Mouse (Mus musculus) kidney, embryonic 15.5 days (tissue): ENCODE data around the gene Eipr1. TPM values are rescaled to one million over a fixed set of nuclear protein-coding genes. Genes with fewer than 3 reads are reported as not detected.
A peak's percentile ranks its signal among the peaks of the same experiment; 100 is the strongest.

ENCODE experiments used
- ATAC-seq: fragments of 200-750 bp; cut with Nextera tagmentation; replicated peaks from 2 replicates; pipeline ENCODE4 v1.8.0; 2017; ENCODE audit warnings: moderate TSS enrichment; ENCODE audit not compliant: low FRiP score
- H3K27ac ChIP-seq: fragments of 300-500 bp; sonication (generic); 2 replicates; pipeline ENCODE4 v1.5.1; 2015; ENCODE audit warnings: mild to moderate bottlenecking, inconsistent platforms
- H3K27me3 ChIP-seq: fragments of 300-500 bp; sonication (generic); 2 replicates; pipeline ENCODE4 v1.6.1; 2015; ENCODE audit warnings: inconsistent platforms
- H3K36me3 ChIP-seq: fragments of 300-500 bp; sonication (generic); 2 replicates; pipeline ENCODE4 v1.6.1; 2015; ENCODE audit warnings: inconsistent platforms
- H3K4me1 ChIP-seq: fragments of 300-500 bp; sonication (generic); 2 replicates; pipeline ENCODE4 v1.6.1; 2015; ENCODE audit warnings: inconsistent platforms
- H3K4me2 ChIP-seq: fragments of 300-500 bp; sonication (generic); 2 replicates; pipeline ENCODE4 v1.6.1; 2015; ENCODE audit warnings: moderate library complexity, mild to moderate bottlenecking, inconsistent platforms
- H3K4me3 ChIP-seq: fragments of 300-500 bp; sonication (generic); replicated peaks from 2 replicates; pipeline ENCODE4 v1.5.1; 2015; ENCODE audit warnings: mild to moderate bottlenecking, inconsistent platforms
- H3K9ac ChIP-seq: fragments of 300-500 bp; sonication (generic); 2 replicates; pipeline ENCODE4 v1.6.1; 2015; ENCODE audit warnings: mild to moderate bottlenecking, inconsistent platforms
- H3K9me3 ChIP-seq: fragments of 300-500 bp; sonication (generic); replicated peaks from 2 replicates; pipeline ENCODE4 v1.6.1; 2016; ENCODE audit warnings: inconsistent platforms
- WGBS: fragments of 180-500 bp; shearing (Covaris S2); methylation state at CpG from one replicate; pipeline ENCODE4 v1.1.7; 2015; ENCODE audit warnings: mixed read lengths; 5-methylcytosine and 5-hydroxymethylcytosine counted together
- polyA plus RNA-seq: library from polyadenylated mRNA; unstranded; fragments of >200 nt; fragmentation: Nextera tagmentation; extraction: Ambion mirVana; gene quantifications from 2 replicates; pipeline ENCODE4 v1.2.1, GENCODE M21; 2015

Eipr1 gene
- polyA plus RNA-seq, 1 experiment from 2014 or later: 36.6 TPM

DNA sequence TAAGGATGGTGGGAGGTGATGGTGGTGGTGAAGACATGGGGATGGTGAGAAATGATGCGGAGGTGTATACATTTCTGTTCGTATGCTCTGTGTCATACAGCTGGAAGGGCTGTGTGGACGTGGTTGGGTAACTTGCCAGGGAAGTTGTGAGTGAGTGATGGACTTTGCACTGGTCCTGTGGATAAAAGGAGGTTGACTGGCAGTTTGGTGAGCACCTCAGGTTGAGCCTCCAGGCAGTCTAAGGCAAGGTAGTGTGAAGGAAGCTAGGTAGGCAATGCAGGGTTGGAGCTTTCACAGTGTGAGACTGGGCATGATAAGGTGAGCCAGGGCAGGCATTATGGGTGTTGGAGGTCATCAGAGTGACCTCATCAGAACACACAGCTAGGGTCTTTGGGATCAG lies 31.0 kb downstream of the Eipr1 start:
- Histone ChIP-seq H3K4me2 (no peak overlapping the region), H3K4me1 (peaks cover 54% of the 10 kb centered on the region), H3K36me3 (no peaks in the 10 kb centered on the region), H3K9ac (no peak overlapping the region), H3K27me3 (no peaks in the 10 kb centered on the region), H3K9me3 (no peaks in the 10 kb centered on the region), H3K27ac (0 out of 2 replicates have a peak overlapping the region, but pooled peaks have one; percentile 86), H3K4me3 (no peak overlapping the region)
- ATAC-seq: no peak
- WGBS: 87% methylated on average over 3 of the region's 3 CpGs

DNA sequence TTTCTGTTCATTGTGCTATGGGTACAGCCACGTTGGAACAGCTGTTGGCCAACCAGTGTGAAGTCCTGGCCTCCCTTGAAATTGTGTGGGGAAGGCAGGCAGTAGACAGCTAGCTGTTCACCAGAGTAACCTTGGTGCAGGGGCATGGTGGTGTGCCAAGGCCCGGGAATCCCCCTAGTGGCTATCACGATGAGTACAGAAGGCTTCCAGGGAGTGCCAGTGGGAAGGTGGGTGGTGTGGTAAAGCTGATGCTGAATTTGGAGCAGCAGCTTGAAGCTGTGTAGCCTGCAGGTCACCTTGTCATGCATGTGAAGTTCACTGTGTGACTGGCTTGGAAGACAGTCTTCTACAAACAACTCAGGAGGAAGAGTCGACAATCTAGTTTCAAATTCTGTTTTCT lies 32.8 kb downstream of the Eipr1 start:
- 11% methylated on average over 4 of the region's 4 CpGs for WGBS
- H3K27me3 ChIP-seq: no peaks in the 10 kb centered on the region
- no peaks in the 10 kb centered on the region for H3K36me3 ChIP-seq
- H3K9me3 ChIP-seq: no peaks in the 10 kb centered on the region
- 0 out of 2 replicates have a peak overlapping the region, but pooled peaks have one; percentile 2 for H3K4me2 ChIP-seq
- H3K4me3 ChIP-seq: no peak overlapping the region
- H3K9ac ChIP-seq: no peak overlapping the region
- ATAC-seq: peak; percentile 47
- H3K4me1 ChIP-seq: peaks cover 59% of the 10 kb centered on the region
- H3K27ac ChIP-seq: peak overlapping the region; percentile 86

DNA sequence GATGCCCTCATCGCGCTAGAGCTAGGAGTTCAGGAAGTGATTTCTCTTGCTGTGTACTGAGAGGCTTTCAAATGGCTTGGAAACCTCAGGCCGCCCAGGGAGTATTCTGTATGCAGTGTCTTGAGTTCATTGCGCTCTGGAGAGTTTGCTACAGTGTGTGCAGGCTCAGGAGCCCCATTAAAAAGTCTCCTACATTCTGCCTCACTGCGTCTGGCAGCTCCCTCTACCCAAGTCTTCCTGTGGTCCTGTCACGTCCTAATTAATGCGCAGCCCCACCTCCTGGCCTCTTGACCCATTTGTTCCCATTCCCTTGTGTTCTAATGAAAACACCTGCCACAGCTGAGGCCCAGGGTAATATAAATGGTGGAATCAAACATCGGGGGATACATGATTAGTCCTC lies 33.3 kb downstream of the Eipr1 start:
- Histone ChIP-seq H3K9me3 (no peaks in the 10 kb centered on the region), H3K4me3 (no peak overlapping the region), H3K27me3 (no peaks in the 10 kb centered on the region), H3K36me3 (no peaks in the 10 kb centered on the region), H3K27ac (peak overlapping the region; percentile 86), H3K9ac (no peak overlapping the region), H3K4me1 (peaks cover 60% of the 10 kb centered on the region), H3K4me2 (0 out of 2 replicates have a peak overlapping the region, but pooled peaks have one; percentile 2)
- WGBS: 18% methylated on average over 8 of the region's 8 CpGs
- peak; percentile 91 for ATAC-seq

DNA sequence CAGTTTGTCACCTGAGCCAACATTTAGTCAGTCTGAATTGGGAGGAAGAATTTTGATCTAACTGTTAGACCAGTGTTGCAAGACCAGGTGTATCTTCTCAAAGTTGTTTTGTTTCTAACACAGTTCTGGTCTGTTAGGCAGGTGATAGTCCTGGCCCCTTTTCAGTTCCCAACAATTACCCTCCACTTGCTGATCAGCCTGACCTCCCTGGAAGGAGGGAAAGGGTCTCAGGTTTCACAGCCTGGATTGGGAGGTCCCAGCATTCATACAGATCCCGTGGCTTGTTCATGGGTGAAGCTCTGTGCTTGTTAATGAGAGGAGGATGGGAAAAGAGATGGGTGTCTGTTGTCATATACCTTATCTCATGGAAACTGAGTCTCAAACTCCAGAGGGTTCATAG lies 33.7 kb downstream of the Eipr1 start:
- WGBS: 4% methylated on average over 1 of the region's 1 CpGs
- peaks cover 64% of the 10 kb centered on the region for H3K4me1 ChIP-seq
- H3K36me3 ChIP-seq: no peaks in the 10 kb centered on the region
- H3K9ac ChIP-seq: no peak overlapping the region
- no peaks in the 10 kb centered on the region for H3K9me3 ChIP-seq
- peak overlapping the region; percentile 86 for H3K27ac ChIP-seq
- H3K27me3 ChIP-seq: no peaks in the 10 kb centered on the region
- no peak overlapping the region for H3K4me3 ChIP-seq
- H3K4me2 ChIP-seq: 0 out of 2 replicates have a peak overlapping the region, but pooled peaks have one; percentile 2
- ATAC-seq: peak; percentile 91

DNA sequence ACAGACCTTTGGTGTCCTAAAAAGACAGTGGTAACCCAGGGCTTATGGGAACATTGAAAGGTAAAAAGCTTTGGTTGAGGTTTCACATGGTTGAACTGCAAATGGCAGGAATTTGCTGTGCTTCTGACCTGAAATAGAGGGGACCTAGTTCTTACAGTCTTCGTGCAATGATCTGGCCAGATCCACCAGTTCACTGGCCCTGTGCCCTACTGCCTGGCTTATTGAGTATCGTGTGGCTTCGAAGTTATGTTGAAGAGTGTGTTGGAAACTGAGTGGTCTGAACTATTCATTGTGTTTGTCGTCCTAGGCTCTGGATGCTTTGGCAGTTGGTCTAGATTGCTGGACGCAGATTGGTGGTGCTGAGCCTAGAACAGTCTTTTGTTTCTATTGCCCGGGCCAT lies 34.7 kb downstream of the Eipr1 start:
- Histone ChIP-seq H3K4me1 (peaks cover 66% of the 10 kb centered on the region), H3K4me2 (no peak overlapping the region), H3K4me3 (no peak overlapping the region), H3K9ac (no peak overlapping the region), H3K36me3 (no peaks in the 10 kb centered on the region), H3K27me3 (no peaks in the 10 kb centered on the region), H3K27ac (peak overlapping the region; percentile 86), H3K9me3 (no peaks in the 10 kb centered on the region)
- WGBS: 86% methylated on average over 6 of the region's 6 CpGs
- no peak for ATAC-seq

DNA sequence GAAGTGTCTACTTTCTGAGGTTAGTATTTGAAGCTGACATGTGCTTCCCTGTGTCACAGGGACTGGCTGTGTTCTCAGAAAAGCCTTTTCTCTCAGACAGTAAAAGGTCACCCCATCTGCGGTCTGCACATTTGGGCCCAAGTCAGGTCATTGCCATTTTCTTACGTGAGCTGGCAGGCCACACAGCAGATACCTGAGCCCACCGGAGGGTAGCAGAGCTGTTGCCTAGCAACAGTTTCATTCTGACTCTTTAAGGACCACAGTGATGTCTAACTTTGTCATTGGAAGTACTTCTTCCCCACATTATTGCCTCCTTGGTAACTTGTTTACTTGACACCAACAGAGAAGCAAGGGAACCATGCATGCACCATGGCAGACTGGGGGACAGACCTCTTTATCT lies 41.0 kb downstream of the Eipr1 start:
- 79% methylated on average over 3 of the region's 3 CpGs for WGBS
- H3K27ac ChIP-seq: no peak overlapping the region

DNA sequence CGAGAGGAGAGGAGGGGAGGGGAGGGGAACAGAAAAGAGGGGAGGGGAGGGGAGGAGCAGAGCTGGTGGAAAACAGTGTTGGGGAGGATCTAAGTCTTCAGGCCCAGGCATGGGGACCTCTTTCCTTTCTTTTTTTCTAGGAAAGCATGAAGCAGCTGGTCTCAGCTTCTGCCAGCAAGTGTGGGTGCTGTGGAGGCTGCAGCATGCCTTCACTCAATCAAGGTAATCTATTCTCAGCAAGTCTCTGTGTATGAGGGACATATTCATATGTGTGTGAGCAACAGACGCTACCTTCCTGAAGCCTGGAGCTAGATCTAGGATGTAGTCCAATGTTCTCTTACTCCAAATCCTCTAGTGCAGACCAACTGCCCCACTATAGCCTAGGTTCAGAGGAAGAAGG lies 42.1 kb downstream of the Eipr1 start:
- H3K4me3 ChIP-seq: no peak overlapping the region
- 72% methylated on average over 2 of the region's 2 CpGs for WGBS
- H3K36me3 ChIP-seq: no peaks in the 10 kb centered on the region
- no peaks in the 10 kb centered on the region for H3K27me3 ChIP-seq
- H3K4me2 ChIP-seq: no peak overlapping the region
- no peaks in the 10 kb centered on the region; the same call in 1 of the 2 replicates for H3K9me3 ChIP-seq
- no peak for ATAC-seq
- H3K4me1 ChIP-seq: peaks cover 11% of the 10 kb centered on the region
- H3K9ac ChIP-seq: no peak overlapping the region
- H3K27ac ChIP-seq: no peak overlapping the region

More for the DNA sequence above, 41.0 kb downstream of the Eipr1 start:
- Histone ChIP-seq H3K9me3 (no peaks in the 10 kb centered on the region), H3K4me2 (no peak overlapping the region), H3K27me3 (no peaks in the 10 kb centered on the region), H3K36me3 (no peaks in the 10 kb centered on the region), H3K4me1 (peaks cover 16% of the 10 kb centered on the region), H3K9ac (no peak overlapping the region), H3K4me3 (no peak overlapping the region)
- no peak for ATAC-seq

DNA sequence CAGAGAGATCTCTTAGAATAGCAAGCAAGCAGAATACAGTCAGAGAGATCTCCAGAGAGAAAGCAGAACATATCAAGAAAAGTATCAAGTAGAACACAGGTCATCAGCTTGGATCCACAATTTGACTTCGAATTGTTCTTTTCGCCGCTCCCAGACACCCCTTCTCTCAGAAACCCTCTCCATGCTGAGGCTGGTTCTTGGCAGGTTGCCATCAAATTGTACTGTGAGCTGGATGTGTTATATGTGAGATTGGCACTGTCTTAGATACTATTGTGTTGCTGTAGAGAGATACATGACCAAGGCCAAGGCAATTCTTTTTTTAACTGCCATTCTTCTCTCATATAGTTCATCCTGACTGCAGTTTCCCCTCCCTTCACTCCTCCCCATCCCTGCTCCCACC lies 43.4 kb downstream of the Eipr1 start:
- 92% methylated on average over 3 of the region's 3 CpGs for WGBS
- Histone ChIP-seq H3K4me2 (no peak overlapping the region), H3K4me1 (peaks cover 13% of the 10 kb centered on the region), H3K27ac (no peak overlapping the region), H3K4me3 (no peak overlapping the region), H3K9me3 (no peaks in the 10 kb centered on the region; the same call in 1 of the 2 replicates), H3K36me3 (no peaks in the 10 kb centered on the region), H3K9ac (no peak overlapping the region), H3K27me3 (no peaks in the 10 kb centered on the region)
- no peak for ATAC-seq

DNA sequence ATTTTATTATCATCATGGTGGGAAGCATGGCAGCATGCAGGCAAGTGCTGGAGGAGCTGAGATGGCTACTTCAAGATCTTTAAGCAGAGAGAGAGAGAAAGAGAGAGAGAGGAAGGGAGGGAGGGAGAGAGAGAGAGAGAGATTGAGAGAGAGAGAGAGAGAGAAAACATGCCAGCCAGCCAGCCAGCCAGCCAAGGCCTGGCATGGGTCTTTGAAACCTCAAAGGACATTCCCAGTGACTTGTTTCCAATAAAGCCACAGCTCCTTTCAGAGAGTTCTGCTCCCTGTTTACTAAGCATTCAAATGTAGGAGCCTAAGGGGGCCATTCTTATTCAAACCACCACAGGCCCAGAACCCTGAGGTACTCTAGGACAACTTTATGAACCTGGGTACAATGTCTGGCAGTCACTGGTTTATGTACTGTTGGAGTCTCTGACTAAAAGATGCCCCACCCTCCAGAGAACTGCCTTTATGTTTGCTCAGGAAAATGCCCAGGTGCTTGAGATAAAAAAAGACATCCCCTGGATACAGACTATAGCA lies 45.3 kb downstream of the Eipr1 start:
- no peak for ATAC-seq

DNA sequence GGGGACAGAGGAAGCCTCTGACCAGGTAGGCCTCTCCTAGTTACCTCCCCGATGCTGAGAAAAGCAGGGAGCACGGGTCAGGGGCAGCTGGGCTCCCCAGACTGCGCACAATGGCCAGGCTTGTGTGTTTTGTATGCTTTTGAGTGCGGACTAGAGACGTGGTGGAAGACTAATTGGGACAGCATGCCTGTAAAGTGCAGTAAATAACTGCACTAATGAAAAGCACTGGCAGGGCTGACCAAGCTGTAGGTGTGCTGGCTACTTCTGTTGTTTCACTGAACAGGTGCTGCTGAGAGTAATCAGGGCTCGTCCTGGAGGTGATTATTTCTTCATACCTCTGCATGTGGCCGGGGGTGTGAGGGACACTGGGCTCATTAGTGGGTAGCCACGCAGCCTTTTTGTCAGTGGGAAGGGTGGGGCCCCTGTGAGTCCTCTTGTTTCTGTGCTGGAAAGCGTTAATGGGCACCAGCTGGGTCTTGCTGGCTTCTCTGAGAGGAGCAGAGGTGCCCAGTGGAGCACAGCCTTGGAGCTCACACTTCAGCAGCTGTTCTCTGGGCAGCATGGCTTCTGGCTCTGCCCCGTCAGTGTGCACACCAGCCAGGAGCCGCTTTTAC lies 48.3 kb downstream of the Eipr1 start:
- peak; percentile 66 for ATAC-seq
- H3K4me2 ChIP-seq: no peak overlapping the region
- no peaks in the 10 kb centered on the region for H3K36me3 ChIP-seq
- H3K4me1 ChIP-seq: peaks cover 21% of the 10 kb centered on the region
- 59% methylated on average over 11 of the region's 11 CpGs for WGBS
- H3K4me3 ChIP-seq: no peak overlapping the region
- H3K27me3 ChIP-seq: no peaks in the 10 kb centered on the region
- H3K9me3 ChIP-seq: no peaks in the 10 kb centered on the region; the same call in 1 of the 2 replicates
- no peak overlapping the region for H3K9ac ChIP-seq
- H3K27ac ChIP-seq: peak overlapping the region; percentile 22; the same call in 1 of the 2 replicates

More for the DNA sequence above, 45.3 kb downstream of the Eipr1 start:
- no peaks in the 10 kb centered on the region for H3K36me3 ChIP-seq
- H3K27ac ChIP-seq: no peak overlapping the region
- H3K4me2 ChIP-seq: no peak overlapping the region
- H3K4me1 ChIP-seq: peaks cover 15% of the 10 kb centered on the region
- H3K27me3 ChIP-seq: no peaks in the 10 kb centered on the region
- H3K9ac ChIP-seq: no peak overlapping the region
- H3K9me3 ChIP-seq: no peaks in the 10 kb centered on the region; the same call in 1 of the 2 replicates
- H3K4me3 ChIP-seq: no peak overlapping the region

DNA sequence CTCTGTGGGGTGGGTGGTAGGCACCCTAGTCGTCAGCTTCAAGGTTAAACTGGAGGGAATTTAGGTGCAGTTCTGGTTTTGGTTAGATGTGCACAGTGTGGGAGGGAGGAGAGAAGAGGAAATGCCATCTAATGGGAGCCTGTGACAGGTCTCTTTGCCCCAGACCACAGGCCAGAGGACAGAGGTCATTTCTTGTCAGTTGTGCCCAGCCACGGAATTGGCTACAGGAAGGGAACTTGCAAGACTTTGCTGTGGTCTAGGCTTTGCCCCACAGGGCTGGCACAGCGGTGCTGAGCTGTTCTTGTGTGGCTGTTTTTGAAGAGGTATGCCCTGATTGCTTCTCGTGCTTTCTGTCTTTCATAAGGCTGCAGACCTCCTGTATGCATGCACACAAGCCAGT lies 48.8 kb downstream of the Eipr1 start:
- ATAC-seq: no peak
- no peaks in the 10 kb centered on the region; the same call in 1 of the 2 replicates for H3K9me3 ChIP-seq
- WGBS: 56% methylated on average over 4 of the region's 4 CpGs
- H3K27ac ChIP-seq: peak overlapping the region; percentile 22; the same call in 1 of the 2 replicates
- no peak overlapping the region for H3K4me3 ChIP-seq
- H3K27me3 ChIP-seq: no peaks in the 10 kb centered on the region
- H3K4me2 ChIP-seq: no peak overlapping the region
- no peak overlapping the region for H3K9ac ChIP-seq
- peaks cover 26% of the 10 kb centered on the region for H3K4me1 ChIP-seq
- no peaks in the 10 kb centered on the region for H3K36me3 ChIP-seq

DNA sequence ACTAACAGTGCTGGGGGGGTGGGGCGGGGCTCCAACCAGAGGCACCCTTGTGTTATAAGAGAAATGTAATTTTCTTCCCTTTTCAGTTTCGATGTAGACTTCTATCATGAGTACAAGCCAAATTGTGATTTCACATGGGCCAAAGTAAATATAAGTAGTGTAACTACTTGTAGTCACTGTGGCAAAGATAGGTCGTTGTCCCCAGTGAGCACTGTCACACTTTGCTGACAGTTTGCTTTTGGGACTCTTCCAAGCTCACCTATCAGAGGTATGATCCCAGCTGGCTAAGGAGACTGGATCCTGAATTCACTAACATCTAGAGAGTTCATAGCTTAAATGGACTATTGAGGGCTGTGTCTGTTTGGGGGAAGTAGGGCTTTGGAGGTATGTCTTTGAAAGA lies 49.3 kb downstream of the Eipr1 start:
- H3K27ac ChIP-seq: no peak overlapping the region
- no peaks in the 10 kb centered on the region for H3K36me3 ChIP-seq
- peaks cover 27% of the 10 kb centered on the region for H3K4me1 ChIP-seq
- no peak overlapping the region for H3K4me2 ChIP-seq
- ATAC-seq: no peak
- H3K9ac ChIP-seq: no peak overlapping the region
- no peak overlapping the region for H3K4me3 ChIP-seq
- WGBS: 80% methylated on average over 3 of the region's 3 CpGs
- no peaks in the 10 kb centered on the region for H3K27me3 ChIP-seq
- H3K9me3 ChIP-seq: no peaks in the 10 kb centered on the region; the same call in 1 of the 2 replicates
